Mouse (Mus musculus): ENCODE measurements at regions not wholly inside any gene's neighbourhood (a gene's known extent, or its start where the extent isn't known, plus 50 kb on each side); places are given as distances from the start of the nearest gene placed in this dataset.

- DNase-seq (ENCODE audit: low read depth) = no peak
Measured at GRCm38 (mm10) chr2:61221157-61221556, 258.2 kb upstream of the Rbms1 start.

GRCm38 (mm10) chr2:61213951-61214350, 251.0 kb upstream of the Rbms1 start:
- DNase-seq (ENCODE audit: low read depth) = no peak

- no peak for DNase-seq (ENCODE audit: low read depth)
Measured at GRCm38 (mm10) chr2:61201387-61201786, 238.4 kb upstream of the Rbms1 start.

- no peak for DNase-seq (ENCODE audit: low read depth)
Measured at GRCm38 (mm10) chr2:61193976-61194375, 231.0 kb upstream of the Rbms1 start.

GRCm38 (mm10) chr2:61182424-61182979, 219.5 kb upstream of the Rbms1 start:
- DNase-seq (ENCODE audit: low read depth) = no peak

GRCm38 (mm10) chr2:61177801-61178200, 214.8 kb upstream of the Rbms1 start:
- no peak for DNase-seq (ENCODE audit: low read depth)

GRCm38 (mm10) chr2:61176807-61177206, 213.8 kb upstream of the Rbms1 start:
- DNase-seq (ENCODE audit: low read depth) = no peak

GRCm38 (mm10) chr2:61173581-61173980, 210.6 kb upstream of the Rbms1 start:
- no peak for DNase-seq (ENCODE audit: low read depth)

GRCm38 (mm10) chr2:61161336-61161735, 198.3 kb upstream of the Rbms1 start:
- DNase-seq (ENCODE audit: low read depth) = no peak

- DNase-seq (ENCODE audit: low read depth) = no peak
Measured at GRCm38 (mm10) chr2:61159761-61160160, 196.8 kb upstream of the Rbms1 start.

GRCm38 (mm10) chr2:61138998-61139631, 176.1 kb upstream of the Rbms1 start:
- peak; percentile 25 for DNase-seq (ENCODE audit: low read depth)

GRCm38 (mm10) chr2:61138625-61138997, 175.6 kb upstream of the Rbms1 start:
- no peak for DNase-seq (ENCODE audit: low read depth)

GRCm38 (mm10) chr2:61137378-61137777, 174.4 kb upstream of the Rbms1 start:
- DNase-seq (ENCODE audit: low read depth) = no peak

- no peak for DNase-seq (ENCODE audit: low read depth)
Measured at GRCm38 (mm10) chr2:61136926-61137325, 173.9 kb upstream of the Rbms1 start.

GRCm38 (mm10) chr2:61123046-61123806, 160.2 kb upstream of the Rbms1 start:
- DNase-seq (ENCODE audit: low read depth) = no peak

GRCm38 (mm10) chr2:61121281-61121680, 158.3 kb upstream of the Rbms1 start:
- no peak for DNase-seq (ENCODE audit: low read depth)

- no peak for DNase-seq (ENCODE audit: low read depth)
Measured at GRCm38 (mm10) chr2:61114620-61115019, 151.6 kb upstream of the Rbms1 start.

- no peak for DNase-seq (ENCODE audit: low read depth)
Measured at GRCm38 (mm10) chr2:61113916-61114315, 150.9 kb upstream of the Rbms1 start.

GRCm38 (mm10) chr2:61110591-61110990, 147.6 kb upstream of the Rbms1 start:
- DNase-seq (ENCODE audit: low read depth) = no peak

- DNase-seq (ENCODE audit: low read depth) = no peak
Measured at GRCm38 (mm10) chr2:61109564-61109963, 146.6 kb upstream of the Rbms1 start.

GRCm38 (mm10) chr2:61105169-61105568, 142.2 kb upstream of the Rbms1 start:
- no peak for DNase-seq (ENCODE audit: low read depth)

GRCm38 (mm10) chr2:61100854-61101253, 137.9 kb upstream of the Rbms1 start:
- DNase-seq (ENCODE audit: low read depth) = no peak

GRCm38 (mm10) chr2:61088501-61088900, 125.5 kb upstream of the Rbms1 start:
- DNase-seq (ENCODE audit: low read depth) = no peak

Data from c-Kit-positive CD71-negative TER-119-negative erythroid progenitor cells, embryonic 14.5 days (primary cell).